Mouse (Mus musculus): ENCODE data around the gene Ino80d.

Ino80d gene

GRCm38 (mm10) chr1:63102758-63103451, 11.6 kb downstream of the Ino80d start:
- no peak for DNase-seq

GRCm38 (mm10) chr1:63100196-63100595, 14.3 kb downstream of the Ino80d start:
- no peak for DNase-seq

- no peak for DNase-seq
Measured at GRCm38 (mm10) chr1:63098831-63099230, 15.6 kb downstream of the Ino80d start.

- no peak for DNase-seq
Measured at GRCm38 (mm10) chr1:63096071-63096470, 18.4 kb downstream of the Ino80d start.

- no peak for DNase-seq
Measured at GRCm38 (mm10) chr1:63089795-63090194, 24.7 kb downstream of the Ino80d start.

- DNase-seq = no peak
Measured at GRCm38 (mm10) chr1:63088614-63089013, 25.9 kb downstream of the Ino80d start.

GRCm38 (mm10) chr1:63080277-63080676, 34.2 kb downstream of the Ino80d start:
- DNase-seq = no peak

- DNase-seq = no peak
Measured at GRCm38 (mm10) chr1:63076383-63076782, 38.1 kb downstream of the Ino80d start.

GRCm38 (mm10) chr1:63071379-63071778, 43.1 kb downstream of the Ino80d start:
- DNase-seq = no peak

GRCm38 (mm10) chr1:63058361-63058760, 56.1 kb downstream of the Ino80d start:
- no peak for DNase-seq

- no peak for DNase-seq
Measured at GRCm38 (mm10) chr1:63057849-63058248, 56.6 kb downstream of the Ino80d start.

- DNase-seq = no peak
Measured at GRCm38 (mm10) chr1:63057318-63057717, 57.1 kb downstream of the Ino80d start.

- no peak for DNase-seq
Measured at GRCm38 (mm10) chr1:63055386-63055785, 59.1 kb downstream of the Ino80d start.

GRCm38 (mm10) chr1:63050866-63051265, 63.6 kb downstream of the Ino80d start:
- no peak for DNase-seq

- DNase-seq = no peak
Measured at GRCm38 (mm10) chr1:63049977-63050376, 64.5 kb downstream of the Ino80d start.

- DNase-seq = no peak
Measured at GRCm38 (mm10) chr1:63047983-63048382, 66.5 kb downstream of the Ino80d start.

- no peak for DNase-seq
Measured at GRCm38 (mm10) chr1:63032929-63033328, 81.5 kb downstream of the Ino80d start.

- DNase-seq = no peak
Measured at GRCm38 (mm10) chr1:63019916-63020315, 94.6 kb downstream of the Ino80d start.

GRCm38 (mm10) chr1:63005013-63005646, 109.3 kb downstream of the Ino80d start:
- DNase-seq = peak; percentile 40

- DNase-seq = no peak
Measured at GRCm38 (mm10) chr1:63001874-63002273, 112.6 kb downstream of the Ino80d start.

- no peak for DNase-seq
Measured at GRCm38 (mm10) chr1:62993348-62993747, 121.1 kb downstream of the Ino80d start.

GRCm38 (mm10) chr1:62992648-62993047, 121.8 kb downstream of the Ino80d start:
- DNase-seq = no peak

GRCm38 (mm10) chr1:62991021-62991420, 123.4 kb downstream of the Ino80d start:
- no peak for DNase-seq

- DNase-seq = no peak
Measured at GRCm38 (mm10) chr1:62987561-62987960, 126.9 kb downstream of the Ino80d start.

GRCm38 (mm10) chr1:62986267-62986666, 128.2 kb downstream of the Ino80d start:
- DNase-seq = peak; percentile 56
